Mouse (Mus musculus): ENCODE measurements around the gene Dcst1. TPM values are rescaled to one million over a fixed set of nuclear protein-coding genes. Genes with fewer than 3 reads are reported as not detected.

Dcst1 gene
- 0.37 and 0.44 TPM in 2 replicates for polyA plus RNA-seq (2014; fragmentation: Nextera tagmentation; extraction: Ambion mirVana)

- H3K9ac ChIP-seq (ENCODE audit: low read length) = no peak within 1 kb of the TSS
- 91% methylated on average over 11 of the region's 11 CpGs for WGBS
Observed at GRCm38 (mm10) chr3:89365153-89365485, at the start of gene Dcst1. Gene Dcst1 (minus strand): TSS chr3:89365253.

GRCm38 (mm10) chr3:89411490-89412393 is 46.7 kb upstream of the Dcst1 start, which contains the start of gene Flad1:
Gene Flad1 (minus strand): TSS chr3:89411870.
- H3K9me3 ChIP-seq (ENCODE audit: control insufficient read depth, low read length) = no peaks in the 10 kb centered on the region
- H3K4me2 ChIP-seq (ENCODE audit: low read depth, severe bottlenecking) = peak within 1 kb of the TSS; percentile 57
- H3K27me3 ChIP-seq (ENCODE audit: control insufficient read depth, insufficient read depth, low read length) = no peaks in the 10 kb centered on the region
- no peak within 1 kb of the TSS for H3K27ac ChIP-seq (replicated peaks; ENCODE audit: low read depth, low read length)
- peak; percentile 96 for ATAC-seq (ENCODE audit: insufficient number of reproducible peaks, low FRiP score, low TSS enrichment, low read depth)
- 6% methylated on average over 28 of the region's 28 CpGs for WGBS
- peak within 1 kb of the TSS; percentile 53 for H3K9ac ChIP-seq (ENCODE audit: low read length)
- H3K4me3 ChIP-seq (ENCODE audit: low read depth, low read length) = peak within 1 kb of the TSS; percentile 46
- peaks cover 20% of the 10 kb centered on the region for H3K36me3 ChIP-seq (ENCODE audit: control insufficient read depth, insufficient read depth, low read length)
- DNase-seq (ENCODE audit: low spot score) = peak; percentile 99
- peaks cover 11% of the 10 kb centered on the region for H3K4me1 ChIP-seq (ENCODE audit: control insufficient read depth, insufficient read depth, low read length)

More at GRCm38 (mm10) chr3:89365153-89365485, at the start of gene Dcst1:
- ATAC-seq (ENCODE audit: insufficient number of reproducible peaks, low FRiP score, low TSS enrichment, low read depth) (no peak), DNase-seq (ENCODE audit: low spot score) (no peak)
- Histone ChIP-seq H3K9me3 (ENCODE audit: control insufficient read depth, low read length) (no peaks in the 10 kb centered on the region), H3K4me3 (ENCODE audit: low read depth, low read length) (no peak within 1 kb of the TSS), H3K4me2 (ENCODE audit: low read depth, severe bottlenecking) (no peak within 1 kb of the TSS; the same call in 1 of the 2 replicates), H3K36me3 (ENCODE audit: control insufficient read depth, insufficient read depth, low read length) (no peaks in the 10 kb centered on the region), H3K27ac (replicated peaks; ENCODE audit: low read depth, low read length) (no peak within 1 kb of the TSS), H3K4me1 (ENCODE audit: control insufficient read depth, insufficient read depth, low read length) (no peaks in the 10 kb centered on the region), H3K27me3 (ENCODE audit: control insufficient read depth, insufficient read depth, low read length) (no peaks in the 10 kb centered on the region)

- WGBS = 79% methylated on average over 10 of the region's 10 CpGs
- no peaks in the 10 kb centered on the region for H3K27me3 ChIP-seq (ENCODE audit: control insufficient read depth, insufficient read depth, low read length)
- no peak overlapping the region for H3K27ac ChIP-seq (replicated peaks; ENCODE audit: low read depth, low read length)
- peak overlapping the region; percentile 47 for H3K9ac ChIP-seq (ENCODE audit: low read length)
- no peaks in the 10 kb centered on the region for H3K9me3 ChIP-seq (ENCODE audit: control insufficient read depth, low read length)
- H3K4me3 ChIP-seq (ENCODE audit: low read depth, low read length) = peak overlapping the region; percentile 46
- peak overlapping the region; percentile 57 for H3K4me2 ChIP-seq (ENCODE audit: low read depth, severe bottlenecking)
- peaks cover 5% of the 10 kb centered on the region; the same call in 1 of the 2 replicates for H3K4me1 ChIP-seq (ENCODE audit: control insufficient read depth, insufficient read depth, low read length)
- ATAC-seq (ENCODE audit: insufficient number of reproducible peaks, low FRiP score, low TSS enrichment, low read depth) (no peak), DNase-seq (ENCODE audit: low spot score) (no peak)
- H3K36me3 ChIP-seq (ENCODE audit: control insufficient read depth, insufficient read depth, low read length) = peaks cover 13% of the 10 kb centered on the region
Observed at GRCm38 (mm10) chr3:89410864-89411263, 45.8 kb upstream of the Dcst1 start.

- H3K9ac ChIP-seq (ENCODE audit: low read length) = no peak overlapping the region
- H3K27ac ChIP-seq (replicated peaks; ENCODE audit: low read depth, low read length) = no peak overlapping the region
- no peak overlapping the region for H3K4me2 ChIP-seq (ENCODE audit: low read depth, severe bottlenecking)
- H3K9me3 ChIP-seq (ENCODE audit: control insufficient read depth, low read length) = no peaks in the 10 kb centered on the region
- no peak overlapping the region for H3K4me3 ChIP-seq (ENCODE audit: low read depth, low read length)
- peaks cover 5% of the 10 kb centered on the region for H3K36me3 ChIP-seq (ENCODE audit: control insufficient read depth, insufficient read depth, low read length)
- WGBS = 88% methylated on average over 3 of the region's 3 CpGs
- H3K4me1 ChIP-seq (ENCODE audit: control insufficient read depth, insufficient read depth, low read length) = peaks cover 5% of the 10 kb centered on the region; the same call in 1 of the 2 replicates
- DNase-seq (ENCODE audit: low spot score) (no peak), ATAC-seq (ENCODE audit: insufficient number of reproducible peaks, low FRiP score, low TSS enrichment, low read depth) (no peak)
- H3K27me3 ChIP-seq (ENCODE audit: control insufficient read depth, insufficient read depth, low read length) = no peaks in the 10 kb centered on the region
Observed at GRCm38 (mm10) chr3:89409701-89410100, 44.6 kb upstream of the Dcst1 start.

- ATAC-seq (ENCODE audit: insufficient number of reproducible peaks, low FRiP score, low TSS enrichment, low read depth) (no peak), DNase-seq (ENCODE audit: low spot score) (no peak)
- H3K4me1 ChIP-seq (ENCODE audit: control insufficient read depth, insufficient read depth, low read length) = peaks cover 5% of the 10 kb centered on the region; the same call in 1 of the 2 replicates
- no peaks in the 10 kb centered on the region for H3K9me3 ChIP-seq (ENCODE audit: control insufficient read depth, low read length)
- H3K4me2 ChIP-seq (ENCODE audit: low read depth, severe bottlenecking) = no peak overlapping the region
- no peak overlapping the region for H3K9ac ChIP-seq (ENCODE audit: low read length)
- H3K27me3 ChIP-seq (ENCODE audit: control insufficient read depth, insufficient read depth, low read length) = no peaks in the 10 kb centered on the region
- no peaks in the 10 kb centered on the region; the same call in 1 of the 2 replicates for H3K36me3 ChIP-seq (ENCODE audit: control insufficient read depth, insufficient read depth, low read length)
- H3K4me3 ChIP-seq (ENCODE audit: low read depth, low read length) = no peak overlapping the region
- H3K27ac ChIP-seq (replicated peaks; ENCODE audit: low read depth, low read length) = no peak overlapping the region
- WGBS = 59% methylated on average over 16 of the region's 16 CpGs
Observed at GRCm38 (mm10) chr3:89408448-89408847, 43.4 kb upstream of the Dcst1 start.

- H3K9me3 ChIP-seq (ENCODE audit: control insufficient read depth, low read length) = no peaks in the 10 kb centered on the region
- no peak overlapping the region for H3K9ac ChIP-seq (ENCODE audit: low read length)
- H3K4me1 ChIP-seq (ENCODE audit: control insufficient read depth, insufficient read depth, low read length) = peaks cover 5% of the 10 kb centered on the region; the same call in 1 of the 2 replicates
- WGBS = 87% methylated on average over 6 of the region's 6 CpGs
- peaks cover 1% of the 10 kb centered on the region for H3K36me3 ChIP-seq (ENCODE audit: control insufficient read depth, insufficient read depth, low read length)
- no peak for ATAC-seq (ENCODE audit: insufficient number of reproducible peaks, low FRiP score, low TSS enrichment, low read depth)
- no peak overlapping the region for H3K4me2 ChIP-seq (ENCODE audit: low read depth, severe bottlenecking)
- no peak for DNase-seq (ENCODE audit: low spot score)
- no peaks in the 10 kb centered on the region for H3K27me3 ChIP-seq (ENCODE audit: control insufficient read depth, insufficient read depth, low read length)
- no peak overlapping the region for H3K27ac ChIP-seq (replicated peaks; ENCODE audit: low read depth, low read length)
- H3K4me3 ChIP-seq (ENCODE audit: low read depth, low read length) = no peak overlapping the region
Observed at GRCm38 (mm10) chr3:89406887-89407286, 41.8 kb upstream of the Dcst1 start.

GRCm38 (mm10) chr3:89402693-89403092 is 37.6 kb upstream of the Dcst1 start, which contains the start of gene Lenep:
Gene Lenep (minus strand): TSS chr3:89402793.
- H3K36me3 ChIP-seq (ENCODE audit: control insufficient read depth, insufficient read depth, low read length) = peaks cover 2% of the 10 kb centered on the region
- no peak for ATAC-seq (ENCODE audit: insufficient number of reproducible peaks, low FRiP score, low TSS enrichment, low read depth)
- H3K27ac ChIP-seq (replicated peaks; ENCODE audit: low read depth, low read length) = no peak within 1 kb of the TSS
- H3K4me1 ChIP-seq (ENCODE audit: control insufficient read depth, insufficient read depth, low read length) = no peaks in the 10 kb centered on the region
- no peak within 1 kb of the TSS for H3K4me2 ChIP-seq (ENCODE audit: low read depth, severe bottlenecking)
- no peak for DNase-seq (ENCODE audit: low spot score)
- H3K9me3 ChIP-seq (ENCODE audit: control insufficient read depth, low read length) = no peaks in the 10 kb centered on the region
- H3K27me3 ChIP-seq (ENCODE audit: control insufficient read depth, insufficient read depth, low read length) = no peaks in the 10 kb centered on the region
- H3K9ac ChIP-seq (ENCODE audit: low read length) = no peak within 1 kb of the TSS
- whole genome bisulfite sequencing = 82% methylated on average over 5 of the region's 5 CpGs
- H3K4me3 ChIP-seq (ENCODE audit: low read depth, low read length) = no peak within 1 kb of the TSS

GRCm38 (mm10) chr3:89401329-89401728 is 36.3 kb upstream of the Dcst1 start:
- no peaks in the 10 kb centered on the region for H3K27me3 ChIP-seq (ENCODE audit: control insufficient read depth, insufficient read depth, low read length)
- H3K4me3 ChIP-seq (ENCODE audit: low read depth, low read length) = no peak overlapping the region
- no peak for ATAC-seq (ENCODE audit: insufficient number of reproducible peaks, low FRiP score, low TSS enrichment, low read depth)
- H3K27ac ChIP-seq (replicated peaks; ENCODE audit: low read depth, low read length) = no peak overlapping the region
- 0 out of 2 replicates have a peak, but pooled peaks cover 2% of the 10 kb centered on the region for H3K4me1 ChIP-seq (ENCODE audit: control insufficient read depth, insufficient read depth, low read length)
- no peak overlapping the region for H3K9ac ChIP-seq (ENCODE audit: low read length)
- H3K4me2 ChIP-seq (ENCODE audit: low read depth, severe bottlenecking) = no peak overlapping the region
- peaks cover 2% of the 10 kb centered on the region for H3K36me3 ChIP-seq (ENCODE audit: control insufficient read depth, insufficient read depth, low read length)
- DNase-seq (ENCODE audit: low spot score) = no peak
- WGBS = 87% methylated on average over 7 of the region's 7 CpGs
- H3K9me3 ChIP-seq (ENCODE audit: control insufficient read depth, low read length) = no peaks in the 10 kb centered on the region

Data from limb, embryonic 11.5 days (tissue).